Mouse (Mus musculus) forebrain, postnatal 0 days (tissue): Measurements from ENCODE around the gene Cox6a1. TPM values are rescaled to one million over a fixed set of nuclear protein-coding genes. Genes with fewer than 3 reads are reported as not detected.

Source experiments
- ATAC-seq: fragments of 200-750 bp; cut with Nextera tagmentation; 2 replicates; pipeline ENCODE4 v1.8.0; 2017; ENCODE audit warnings: mild to moderate bottlenecking, moderate library complexity
- DNase-seq: peaks from one replicate; pipeline ENCODE4 v3.0.0-alpha.2; 2015
- H3K27ac ChIP-seq: fragments of 300-500 bp; sonication (generic); 2 replicates; pipeline ENCODE4 v1.5.1; 2014; ENCODE audit warnings: low read depth, mild to moderate bottlenecking, antibody characterized with exemption, low read length, moderate library complexity, mixed read lengths
- H3K27me3 ChIP-seq: fragments of 300-500 bp; sonication (generic); 2 replicates; pipeline ENCODE4 v1.6.1; 2014; ENCODE audit warnings: mild to moderate bottlenecking, low read length, mixed read lengths; ENCODE audit not compliant: insufficient read depth
- H3K36me3 ChIP-seq: fragments of 300-500 bp; sonication (generic); 2 replicates; pipeline ENCODE4 v1.6.1; 2014; ENCODE audit warnings: mild to moderate bottlenecking, moderate library complexity; ENCODE audit not compliant: insufficient read depth
- H3K4me1 ChIP-seq: fragments of 300-500 bp; sonication (generic); 2 replicates; pipeline ENCODE4 v1.6.1; 2014; ENCODE audit warnings: antibody characterized with exemption; ENCODE audit not compliant: insufficient read depth
- H3K4me2 ChIP-seq: fragments of 300-500 bp; sonication (generic); 2 replicates; pipeline ENCODE4 v1.6.1; 2014; ENCODE audit warnings: low read depth, mild to moderate bottlenecking, moderate library complexity
- H3K4me3 ChIP-seq: fragments of 300-500 bp; sonication (generic); 2 replicates; pipeline ENCODE4 v1.5.1; 2014; ENCODE audit warnings: low read depth, low read length, mixed read lengths
- H3K9ac ChIP-seq: fragments of 300-500 bp; sonication (generic); 2 replicates; pipeline ENCODE4 v1.6.1; 2014; ENCODE audit warnings: mild to moderate bottlenecking
- H3K9me3 ChIP-seq: fragments of 300-500 bp; sonication (generic); 2 replicates; pipeline ENCODE4 v1.6.1; 2016; ENCODE audit warnings: low read length
- CTCF ChIP-seq: sonication (generic); IDR thresholded peaks from 2 replicates; pipeline ENCODE4 v1.5.1; 2016; ENCODE audit warnings: antibody characterized with exemption, control low read depth, low read depth
- WGBS: fragments of 180-500 bp; shearing (Covaris S2); extraction: QIAGEN DNeasy Blood & Tissue Kit; methylation state at CpG from one replicate; pipeline ENCODE4 v1.1.7; 2014; 5-methylcytosine and 5-hydroxymethylcytosine counted together
- polyA plus RNA-seq: library from polyadenylated mRNA; unstranded; fragments of >200 nt; fragmentation: Nextera tagmentation; extraction: Ambion mirVana; gene quantifications from 2 replicates; pipeline ENCODE4 v1.2.1, GENCODE M21; 2015
- total RNA-seq: library from RNA; depleted of rRNA; stranded (reverse); fragments of >200 nt; gene quantifications from 2 replicates; pipeline ENCODE4 v1.2.3, GENCODE M21; 2014

Gene Cox6a1
- total and polyA plus RNA-seq, 2 experiments from 2014 or later, result 628 to 1,510 TPM

GRCm38 (mm10) chr5:115362216-115362615 is 13.4 kb upstream of the Cox6a1 start:
- ATAC-seq (no peak), DNase-seq (no peak)
- Histone ChIP-seq H3K4me1 (0 out of 2 replicates have a peak, but pooled peaks cover 3% of the 10 kb centered on the region), H3K36me3 (no peaks in the 10 kb centered on the region), H3K27ac (no peak overlapping the region), H3K9me3 (no peaks in the 10 kb centered on the region), H3K27me3 (no peaks in the 10 kb centered on the region), H3K9ac (no peak overlapping the region), H3K4me3 (no peak overlapping the region), H3K4me2 (no peak overlapping the region)
- WGBS, result 57% methylated on average over 7 of the region's 7 CpGs
- TF ChIP-seq CTCF, result no peak

GRCm38 (mm10) chr5:115359851-115360372 is 11.1 kb upstream of the Cox6a1 start:
- ATAC-seq (no peak), DNase-seq (no peak)
- no peaks in the 10 kb centered on the region for H3K9me3 ChIP-seq
- H3K36me3 ChIP-seq, result no peaks in the 10 kb centered on the region
- TF ChIP-seq CTCF, result no peak
- no peak overlapping the region for H3K27ac ChIP-seq
- WGBS, result 66% methylated on average over 5 of the region's 5 CpGs
- H3K4me3 ChIP-seq, result no peak overlapping the region
- H3K9ac ChIP-seq, result no peak overlapping the region
- no peak overlapping the region for H3K4me2 ChIP-seq
- no peaks in the 10 kb centered on the region for H3K27me3 ChIP-seq
- H3K4me1 ChIP-seq, result 0 out of 2 replicates have a peak, but pooled peaks cover 3% of the 10 kb centered on the region

GRCm38 (mm10) chr5:115359438-115359837 is 10.7 kb upstream of the Cox6a1 start:
- WGBS, result 89% methylated on average over 8 of the region's 8 CpGs
- TF ChIP-seq CTCF, result no peak
- ATAC-seq, result no peak

GRCm38 (mm10) chr5:115358872-115359271 is 10.1 kb upstream of the Cox6a1 start:
- ATAC-seq, result 0 out of 2 replicates have a peak, but pooled peaks have one; percentile 34

More at GRCm38 (mm10) chr5:115359438-115359837, 10.7 kb upstream of the Cox6a1 start:
- H3K4me3 ChIP-seq, result no peak overlapping the region
- no peak overlapping the region for H3K27ac ChIP-seq
- H3K4me1 ChIP-seq, result 0 out of 2 replicates have a peak, but pooled peaks cover 3% of the 10 kb centered on the region
- H3K27me3 ChIP-seq, result no peaks in the 10 kb centered on the region
- H3K4me2 ChIP-seq, result no peak overlapping the region
- H3K9ac ChIP-seq, result no peak overlapping the region
- no peaks in the 10 kb centered on the region for H3K36me3 ChIP-seq
- DNase-seq, result no peak
- no peaks in the 10 kb centered on the region for H3K9me3 ChIP-seq

GRCm38 (mm10) chr5:115355070-115355469 is 6.3 kb upstream of the Cox6a1 start:
- no peaks in the 10 kb centered on the region for H3K27me3 ChIP-seq
- no peak overlapping the region for H3K9ac ChIP-seq
- H3K9me3 ChIP-seq, result no peaks in the 10 kb centered on the region
- no peak overlapping the region for H3K4me3 ChIP-seq
- no peak for TF ChIP-seq CTCF
- 74% methylated on average over 13 of the region's 13 CpGs for WGBS
- H3K36me3 ChIP-seq, result no peaks in the 10 kb centered on the region
- DNase-seq, result no peak
- no peak overlapping the region for H3K27ac ChIP-seq
- H3K4me1 ChIP-seq, result no peaks in the 10 kb centered on the region
- H3K4me2 ChIP-seq, result no peak overlapping the region
- no peak for ATAC-seq

More at GRCm38 (mm10) chr5:115358872-115359271, 10.1 kb upstream of the Cox6a1 start:
- peak; percentile 65 for DNase-seq
- no peak overlapping the region for H3K4me3 ChIP-seq
- no peak overlapping the region for H3K27ac ChIP-seq
- peak; percentile 85 for TF ChIP-seq CTCF
- 0 out of 2 replicates have a peak, but pooled peaks cover 3% of the 10 kb centered on the region for H3K4me1 ChIP-seq
- no peaks in the 10 kb centered on the region for H3K9me3 ChIP-seq
- no peaks in the 10 kb centered on the region for H3K27me3 ChIP-seq
- H3K9ac ChIP-seq, result no peak overlapping the region
- H3K4me2 ChIP-seq, result no peak overlapping the region
- 5% methylated on average over 12 of the region's 12 CpGs for WGBS
- no peaks in the 10 kb centered on the region for H3K36me3 ChIP-seq

- no peak overlapping the region for H3K4me2 ChIP-seq
- no peak overlapping the region for H3K9ac ChIP-seq
- DNase-seq (no peak), ATAC-seq (no peak)
- no peaks in the 10 kb centered on the region; the same call in 1 of the 2 replicates for H3K4me1 ChIP-seq
- no peaks in the 10 kb centered on the region for H3K27me3 ChIP-seq
- WGBS, result 82% methylated on average over 5 of the region's 5 CpGs
- TF ChIP-seq CTCF, result no peak
- H3K4me3 ChIP-seq, result no peak overlapping the region
- H3K36me3 ChIP-seq, result peaks cover 3% of the 10 kb centered on the region; the same call in 1 of the 2 replicates
- no peaks in the 10 kb centered on the region for H3K9me3 ChIP-seq
- no peak overlapping the region for H3K27ac ChIP-seq
Measured at GRCm38 (mm10) chr5:115351348-115351747, 2.6 kb upstream of the Cox6a1 start.

- Histone ChIP-seq H3K4me3 (peak overlapping the region; percentile 78), H3K9ac (peak overlapping the region; percentile 69), H3K4me1 (no peaks in the 10 kb centered on the region; the same call in 1 of the 2 replicates), H3K36me3 (peaks cover 23% of the 10 kb centered on the region), H3K27me3 (no peaks in the 10 kb centered on the region), H3K9me3 (no peaks in the 10 kb centered on the region), H3K4me2 (peak overlapping the region; percentile 96), H3K27ac (peak overlapping the region; percentile 67)
- TF ChIP-seq CTCF, result no peak
- ATAC-seq (peak; percentile 52), DNase-seq (no peak)
- WGBS, result 1% methylated on average over 18 of the region's 18 CpGs
Measured at GRCm38 (mm10) chr5:115349225-115349555, 409 bp upstream of the Cox6a1 start.
